Mouse (Mus musculus) heart, embryonic 13.5 days (tissue): ENCODE results near the gene Kcnh1. TPM values are rescaled to one million over a fixed set of nuclear protein-coding genes. Genes with fewer than 3 reads are reported as not detected.
A peak's percentile ranks its signal among the peaks of the same experiment; 100 is the strongest.

Experiments used
- ATAC-seq: fragments of 200-750 bp; cut with Nextera tagmentation; 2 replicates; pipeline ENCODE4 v1.8.0; 2017; ENCODE audit warnings: moderate TSS enrichment; ENCODE audit not compliant: insufficient number of reproducible peaks, low FRiP score, low TSS enrichment; ENCODE audit errors: extremely low read depth
- H3K27ac ChIP-seq: fragments of 300-500 bp; sonication (generic); replicated peaks from 2 replicates; pipeline ENCODE4 v1.5.1; 2015; ENCODE audit warnings: moderate library complexity, mild to moderate bottlenecking, inconsistent platforms
- H3K27me3 ChIP-seq: fragments of 300-500 bp; sonication (generic); replicated peaks from 2 replicates; pipeline ENCODE4 v1.6.1; 2015; ENCODE audit warnings: mild to moderate bottlenecking, inconsistent platforms
- H3K36me3 ChIP-seq: fragments of 300-500 bp; sonication (generic); 2 replicates; pipeline ENCODE4 v1.6.1; 2015; ENCODE audit warnings: mild to moderate bottlenecking, inconsistent platforms
- H3K4me1 ChIP-seq: fragments of 300-500 bp; sonication (generic); 2 replicates; pipeline ENCODE4 v1.6.1; 2015; ENCODE audit warnings: inconsistent platforms
- H3K4me2 ChIP-seq: fragments of 300-500 bp; sonication (generic); 2 replicates; pipeline ENCODE4 v1.6.1; 2015; ENCODE audit warnings: inconsistent platforms, mild to moderate bottlenecking, moderate library complexity
- H3K4me3 ChIP-seq: fragments of 300-500 bp; sonication (generic); 2 replicates; pipeline ENCODE4 v1.5.1; 2015; ENCODE audit warnings: moderate library complexity, mild to moderate bottlenecking, inconsistent platforms
- H3K9ac ChIP-seq: fragments of 300-500 bp; sonication (generic); 2 replicates; pipeline ENCODE4 v1.6.1; 2015; ENCODE audit warnings: inconsistent platforms, mild to moderate bottlenecking, moderate library complexity
- H3K9me3 ChIP-seq: fragments of 300-500 bp; sonication (generic); 2 replicates; pipeline ENCODE4 v1.6.1; 2016; ENCODE audit warnings: inconsistent platforms
- WGBS: fragments of 180-500 bp; shearing (Covaris S2); methylation state at CpG from one replicate; pipeline ENCODE4 v1.1.7; 2015; ENCODE audit warnings: mixed read lengths; 5-methylcytosine and 5-hydroxymethylcytosine counted together
- polyA plus RNA-seq: library from polyadenylated mRNA; unstranded; fragments of >200 nt; fragmentation: Nextera tagmentation; extraction: Ambion mirVana; gene quantifications from 2 replicates; pipeline ENCODE4 v1.2.1, GENCODE M21; 2015

Kcnh1 gene
- polyA plus RNA-seq, 1 experiment from 2014 or later, result 0.55 TPM

GRCm38 (mm10) chr1:192197495-192197894 lies 6.9 kb downstream of the Kcnh1 start:
- Histone ChIP-seq H3K4me2 (no peak overlapping the region), H3K27me3 (peaks cover 5% of the 10 kb centered on the region), H3K4me1 (peaks cover 7% of the 10 kb centered on the region; the same call in 1 of the 2 replicates), H3K27ac (no peak overlapping the region), H3K9ac (no peak overlapping the region), H3K4me3 (no peak overlapping the region), H3K9me3 (no peaks in the 10 kb centered on the region), H3K36me3 (no peaks in the 10 kb centered on the region)
- WGBS, result 69% methylated on average over 10 of the region's 10 CpGs
- ATAC-seq, result no peak

GRCm38 (mm10) chr1:192202936-192203335 lies 12.4 kb downstream of the Kcnh1 start:
- H3K36me3 ChIP-seq, result no peaks in the 10 kb centered on the region
- no peak overlapping the region for H3K9ac ChIP-seq

GRCm38 (mm10) chr1:192207956-192208355 lies 17.4 kb downstream of the Kcnh1 start:
- H3K27ac ChIP-seq, result no peak overlapping the region
- H3K4me3 ChIP-seq, result no peak overlapping the region
- no peaks in the 10 kb centered on the region for H3K9me3 ChIP-seq
- H3K27me3 ChIP-seq, result no peaks in the 10 kb centered on the region
- no peak overlapping the region for H3K4me2 ChIP-seq
- H3K36me3 ChIP-seq, result no peaks in the 10 kb centered on the region
- no peak overlapping the region for H3K9ac ChIP-seq
- 50% methylated on average over 5 of the region's 5 CpGs for WGBS
- no peak for ATAC-seq
- no peaks in the 10 kb centered on the region for H3K4me1 ChIP-seq

More at GRCm38 (mm10) chr1:192202936-192203335, 12.4 kb downstream of the Kcnh1 start:
- no peaks in the 10 kb centered on the region for H3K9me3 ChIP-seq
- no peak overlapping the region for H3K27ac ChIP-seq
- 10% methylated on average over 1 of the region's 1 CpGs for WGBS
- no peak for ATAC-seq
- no peak overlapping the region for H3K4me3 ChIP-seq
- H3K4me2 ChIP-seq, result no peak overlapping the region
- H3K4me1 ChIP-seq, result no peaks in the 10 kb centered on the region
- H3K27me3 ChIP-seq, result no peaks in the 10 kb centered on the region

GRCm38 (mm10) chr1:192212448-192212847 lies 21.9 kb downstream of the Kcnh1 start:
- no peak for ATAC-seq
- H3K27ac ChIP-seq, result no peak overlapping the region
- H3K9ac ChIP-seq, result no peak overlapping the region
- WGBS, result 37% methylated on average over 2 of the region's 2 CpGs
- H3K27me3 ChIP-seq, result no peaks in the 10 kb centered on the region
- H3K4me2 ChIP-seq, result no peak overlapping the region
- H3K9me3 ChIP-seq, result peaks cover 10% of the 10 kb centered on the region; the same call in 1 of the 2 replicates
- no peaks in the 10 kb centered on the region for H3K4me1 ChIP-seq
- H3K36me3 ChIP-seq, result no peaks in the 10 kb centered on the region
- no peak overlapping the region for H3K4me3 ChIP-seq

GRCm38 (mm10) chr1:192214666-192215065 lies 24.1 kb downstream of the Kcnh1 start:
- no peaks in the 10 kb centered on the region for H3K4me1 ChIP-seq
- H3K9me3 ChIP-seq, result peaks cover 10% of the 10 kb centered on the region; the same call in 1 of the 2 replicates
- ATAC-seq, result no peak
- no peaks in the 10 kb centered on the region for H3K36me3 ChIP-seq
- no peak overlapping the region for H3K4me2 ChIP-seq
- H3K27me3 ChIP-seq, result no peaks in the 10 kb centered on the region
- H3K4me3 ChIP-seq, result no peak overlapping the region
- WGBS, result 78% methylated on average over 4 of the region's 4 CpGs
- no peak overlapping the region for H3K27ac ChIP-seq
- H3K9ac ChIP-seq, result no peak overlapping the region

- no peaks in the 10 kb centered on the region for H3K4me1 ChIP-seq
- peaks cover 6% of the 10 kb centered on the region; the same call in 1 of the 2 replicates for H3K9me3 ChIP-seq
- no peak overlapping the region for H3K9ac ChIP-seq
- no peak overlapping the region for H3K4me3 ChIP-seq
- H3K27me3 ChIP-seq, result no peaks in the 10 kb centered on the region
- H3K36me3 ChIP-seq, result no peaks in the 10 kb centered on the region
- ATAC-seq, result no peak
- no peak overlapping the region for H3K4me2 ChIP-seq
- H3K27ac ChIP-seq, result no peak overlapping the region
- 51% methylated on average over 2 of the region's 2 CpGs for WGBS
Measured at GRCm38 (mm10) chr1:192220156-192220555, 29.6 kb downstream of the Kcnh1 start.

- Histone ChIP-seq H3K9ac (no peak overlapping the region), H3K4me3 (no peak overlapping the region), H3K4me2 (no peak overlapping the region), H3K9me3 (peaks cover 11% of the 10 kb centered on the region), H3K4me1 (no peaks in the 10 kb centered on the region), H3K27me3 (no peaks in the 10 kb centered on the region), H3K36me3 (no peaks in the 10 kb centered on the region), H3K27ac (no peak overlapping the region)
- 43% methylated on average over 4 of the region's 4 CpGs for WGBS
- ATAC-seq, result no peak
Measured at GRCm38 (mm10) chr1:192224161-192224560, 33.6 kb downstream of the Kcnh1 start.

- H3K27ac ChIP-seq, result no peak overlapping the region
- peaks cover 10% of the 10 kb centered on the region for H3K4me1 ChIP-seq
- no peaks in the 10 kb centered on the region for H3K27me3 ChIP-seq
- no peak overlapping the region for H3K9ac ChIP-seq
- no peak overlapping the region for H3K4me3 ChIP-seq
- peaks cover 9% of the 10 kb centered on the region for H3K9me3 ChIP-seq
- ATAC-seq, result no peak
- no peak overlapping the region for H3K4me2 ChIP-seq
- H3K36me3 ChIP-seq, result no peaks in the 10 kb centered on the region
- 49% methylated on average over 1 of the region's 1 CpGs for WGBS
Measured at GRCm38 (mm10) chr1:192232696-192233095, 42.1 kb downstream of the Kcnh1 start.

GRCm38 (mm10) chr1:192246836-192247235 lies 56.3 kb downstream of the Kcnh1 start:
- no peak overlapping the region for H3K4me3 ChIP-seq
- H3K9me3 ChIP-seq, result no peaks in the 10 kb centered on the region
- H3K4me1 ChIP-seq, result 0 out of 2 replicates have a peak, but pooled peaks cover 3% of the 10 kb centered on the region
- ATAC-seq, result no peak
- 0 out of 2 replicates have a peak overlapping the region, but pooled peaks have one; percentile 29 for H3K27ac ChIP-seq
- H3K27me3 ChIP-seq, result no peaks in the 10 kb centered on the region
- H3K9ac ChIP-seq, result no peak overlapping the region
- H3K4me2 ChIP-seq, result no peak overlapping the region
- H3K36me3 ChIP-seq, result no peaks in the 10 kb centered on the region
- WGBS, result 45% methylated on average over 3 of the region's 3 CpGs

- Histone ChIP-seq H3K4me2 (no peak overlapping the region), H3K4me1 (no peaks in the 10 kb centered on the region), H3K9me3 (no peaks in the 10 kb centered on the region), H3K27me3 (0 out of 2 replicates have a peak, but pooled peaks cover 4% of the 10 kb centered on the region), H3K36me3 (no peaks in the 10 kb centered on the region), H3K9ac (no peak overlapping the region), H3K4me3 (no peak overlapping the region), H3K27ac (no peak overlapping the region)
- ATAC-seq, result no peak
- WGBS, result 85% methylated on average over 5 of the region's 5 CpGs
Measured at GRCm38 (mm10) chr1:192259146-192259545, 68.6 kb downstream of the Kcnh1 start.

- 70% methylated on average over 7 of the region's 7 CpGs for WGBS
- H3K9ac ChIP-seq, result no peak overlapping the region
- ATAC-seq, result no peak
- no peaks in the 10 kb centered on the region for H3K9me3 ChIP-seq
- no peak overlapping the region for H3K4me3 ChIP-seq
- no peak overlapping the region for H3K4me2 ChIP-seq
- 0 out of 2 replicates have a peak, but pooled peaks cover 4% of the 10 kb centered on the region for H3K27me3 ChIP-seq
- H3K27ac ChIP-seq, result no peak overlapping the region
- H3K36me3 ChIP-seq, result no peaks in the 10 kb centered on the region
- no peaks in the 10 kb centered on the region for H3K4me1 ChIP-seq
Measured at GRCm38 (mm10) chr1:192259616-192260015, 69.0 kb downstream of the Kcnh1 start.

GRCm38 (mm10) chr1:192265704-192266103 lies 75.1 kb downstream of the Kcnh1 start:
- 77% methylated on average over 1 of the region's 1 CpGs for WGBS
- 0 out of 2 replicates have a peak, but pooled peaks cover 4% of the 10 kb centered on the region for H3K27me3 ChIP-seq
- no peak overlapping the region for H3K9ac ChIP-seq
- H3K4me3 ChIP-seq, result no peak overlapping the region
- no peak for ATAC-seq
- no peaks in the 10 kb centered on the region for H3K9me3 ChIP-seq
- H3K27ac ChIP-seq, result no peak overlapping the region
- H3K4me1 ChIP-seq, result no peaks in the 10 kb centered on the region
- no peaks in the 10 kb centered on the region for H3K36me3 ChIP-seq
- no peak overlapping the region for H3K4me2 ChIP-seq
